Mouse (Mus musculus): ENCODE data around the gene Crispld2. TPM values are rescaled to one million over a fixed set of nuclear protein-coding genes. Genes with fewer than 3 reads are reported as not detected.

Crispld2 gene
- polyA plus RNA-seq, 1 experiment from 2014 or later = 3.2 TPM

DNA sequence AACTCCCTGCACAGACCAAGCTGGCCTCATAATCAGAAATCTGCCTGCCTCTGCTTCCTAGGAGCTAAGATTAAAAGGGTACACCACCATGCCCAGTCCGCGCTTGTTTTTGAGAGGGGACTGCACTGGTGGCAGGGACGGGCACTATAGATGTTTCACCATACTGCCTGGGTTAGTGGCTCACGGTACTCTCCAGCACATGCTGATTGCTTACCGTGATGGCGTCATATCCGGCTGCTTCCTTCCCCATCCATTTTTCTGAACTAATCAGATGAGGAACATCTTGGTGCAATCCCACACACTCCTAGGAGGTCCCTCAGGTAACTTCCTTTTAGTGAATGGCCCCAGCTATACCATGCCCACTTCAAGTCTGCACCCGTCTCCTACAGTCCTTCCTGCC is 52.7 kb downstream of the Crispld2 start:
- no peak overlapping the region for H3K4me2 ChIP-seq (ENCODE audit: low read depth, low read length)
- no peak for ATAC-seq (ENCODE audit: low read depth)
- no peaks in the 10 kb centered on the region for H3K36me3 ChIP-seq (ENCODE audit: control insufficient read depth, insufficient read depth)
- no peak overlapping the region for H3K27ac ChIP-seq (ENCODE audit: low read length)
- H3K9me3 ChIP-seq (replicated peaks; ENCODE audit: control insufficient read depth, low read length) = no peaks in the 10 kb centered on the region
- H3K9ac ChIP-seq (ENCODE audit: low read depth, low read length) = no peak overlapping the region
- WGBS (ENCODE audit: insufficient replicate concordance) = 61% methylated on average over 8 of the region's 8 CpGs
- no peak overlapping the region for H3K4me3 ChIP-seq (ENCODE audit: low read depth, low read length)
- no peaks in the 10 kb centered on the region for H3K27me3 ChIP-seq (ENCODE audit: control insufficient read depth, insufficient read depth, low read depth, low read length)
- H3K4me1 ChIP-seq (ENCODE audit: control insufficient read depth, low read depth, low read length) = peaks cover 7% of the 10 kb centered on the region; the same call in 1 of the 2 replicates

GRCm38 (mm10) chr8:120045471-120045870 is 53.2 kb downstream of the Crispld2 start:
- Histone ChIP-seq H3K27ac (ENCODE audit: low read length) (no peak overlapping the region), H3K9ac (ENCODE audit: low read depth, low read length) (no peak overlapping the region), H3K9me3 (replicated peaks; ENCODE audit: control insufficient read depth, low read length) (no peaks in the 10 kb centered on the region), H3K4me2 (ENCODE audit: low read depth, low read length) (no peak overlapping the region), H3K4me3 (ENCODE audit: low read depth, low read length) (no peak overlapping the region), H3K36me3 (ENCODE audit: control insufficient read depth, insufficient read depth) (no peaks in the 10 kb centered on the region), H3K4me1 (ENCODE audit: control insufficient read depth, low read depth, low read length) (peaks cover 6% of the 10 kb centered on the region), H3K27me3 (ENCODE audit: control insufficient read depth, insufficient read depth, low read depth, low read length) (no peaks in the 10 kb centered on the region)
- 39% methylated on average over 5 of the region's 5 CpGs for WGBS (ENCODE audit: insufficient replicate concordance)
- ATAC-seq (ENCODE audit: low read depth) = no peak

DNA sequence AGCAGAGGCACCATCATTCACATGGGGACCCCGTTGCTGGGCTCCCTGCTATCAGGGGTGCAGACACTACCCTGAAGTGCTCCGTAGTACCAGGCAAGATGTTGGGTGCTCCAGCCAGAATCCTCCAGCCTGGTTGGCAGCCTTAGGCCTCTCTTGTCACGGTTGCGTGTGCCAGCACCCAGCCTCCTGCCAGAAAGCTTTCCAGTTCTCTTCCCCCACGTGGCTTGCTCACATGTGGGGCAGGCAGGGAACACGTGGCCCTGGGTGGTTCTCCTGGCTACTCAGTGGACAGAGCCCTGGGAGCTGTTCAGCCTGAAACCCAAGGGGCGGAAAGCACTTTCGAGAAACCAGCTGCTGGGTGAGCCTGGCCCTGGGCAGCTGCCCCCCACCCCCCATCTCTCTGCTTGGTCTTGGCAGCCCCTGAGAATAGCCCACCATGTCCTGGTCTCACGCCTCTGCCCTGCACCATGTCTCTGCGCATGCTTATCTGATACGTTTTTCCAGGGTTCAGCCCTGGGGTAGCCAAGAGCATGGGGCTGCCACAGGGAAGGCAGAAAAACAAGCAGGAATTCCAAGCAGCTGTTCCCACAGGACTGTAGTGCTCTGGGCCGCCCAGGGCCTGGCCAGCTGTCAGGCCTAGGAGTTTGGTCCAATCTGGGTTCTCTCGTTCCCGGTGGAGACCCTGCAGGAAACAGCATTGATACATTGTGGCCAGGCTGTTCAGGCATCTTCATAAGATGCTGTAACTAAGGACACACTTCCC is 54.2 kb downstream of the Crispld2 start:
- no peak for ATAC-seq (ENCODE audit: low read depth)
- Histone ChIP-seq H3K27ac (ENCODE audit: low read length) (no peak overlapping the region), H3K9ac (ENCODE audit: low read depth, low read length) (no peak overlapping the region), H3K27me3 (ENCODE audit: control insufficient read depth, insufficient read depth, low read depth, low read length) (no peaks in the 10 kb centered on the region), H3K36me3 (ENCODE audit: control insufficient read depth, insufficient read depth) (no peaks in the 10 kb centered on the region), H3K4me3 (ENCODE audit: low read depth, low read length) (no peak overlapping the region), H3K4me1 (ENCODE audit: control insufficient read depth, low read depth, low read length) (peaks cover 3% of the 10 kb centered on the region), H3K9me3 (replicated peaks; ENCODE audit: control insufficient read depth, low read length) (no peaks in the 10 kb centered on the region), H3K4me2 (ENCODE audit: low read depth, low read length) (no peak overlapping the region)
- WGBS (ENCODE audit: insufficient replicate concordance) = 69% methylated on average over 14 of the region's 14 CpGs

GRCm38 (mm10) chr8:120049949-120050348 is 57.7 kb downstream of the Crispld2 start:
- Histone ChIP-seq H3K27ac (ENCODE audit: low read length) (no peak overlapping the region), H3K27me3 (ENCODE audit: control insufficient read depth, insufficient read depth, low read depth, low read length) (no peaks in the 10 kb centered on the region), H3K36me3 (ENCODE audit: control insufficient read depth, insufficient read depth) (no peaks in the 10 kb centered on the region), H3K4me1 (ENCODE audit: control insufficient read depth, low read depth, low read length) (no peaks in the 10 kb centered on the region; the same call in 1 of the 2 replicates), H3K9me3 (replicated peaks; ENCODE audit: control insufficient read depth, low read length) (no peaks in the 10 kb centered on the region), H3K9ac (ENCODE audit: low read depth, low read length) (no peak overlapping the region), H3K4me2 (ENCODE audit: low read depth, low read length) (no peak overlapping the region), H3K4me3 (ENCODE audit: low read depth, low read length) (no peak overlapping the region)
- ATAC-seq (ENCODE audit: low read depth) = peak; percentile 32; the same call in 1 of the 2 replicates
- WGBS (ENCODE audit: insufficient replicate concordance) = 14% methylated on average over 13 of the region's 13 CpGs

DNA sequence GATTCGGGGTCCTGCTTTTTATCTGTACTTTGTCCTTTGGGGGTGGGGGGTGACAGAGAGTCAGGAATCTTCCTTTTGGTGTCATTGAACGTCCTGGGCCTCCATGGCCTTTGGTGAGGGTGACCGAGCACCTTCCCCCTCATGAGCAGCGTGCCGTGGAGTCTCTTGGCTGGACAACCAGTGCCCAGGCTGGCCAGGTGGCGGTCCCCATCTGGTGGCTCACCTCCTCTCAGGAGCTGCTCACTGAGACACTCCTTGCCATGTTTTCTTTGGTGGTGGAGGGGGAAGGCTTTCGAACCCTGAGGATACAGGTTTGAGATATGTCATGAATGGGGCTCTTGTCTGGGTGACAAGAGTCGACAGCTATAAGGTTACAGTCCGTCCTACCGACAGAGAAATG is 58.1 kb downstream of the Crispld2 start:
- Histone ChIP-seq H3K27me3 (ENCODE audit: control insufficient read depth, insufficient read depth, low read depth, low read length) (no peaks in the 10 kb centered on the region), H3K9me3 (replicated peaks; ENCODE audit: control insufficient read depth, low read length) (no peaks in the 10 kb centered on the region)
- WGBS (ENCODE audit: insufficient replicate concordance) = 30% methylated on average over 10 of the region's 10 CpGs

DNA sequence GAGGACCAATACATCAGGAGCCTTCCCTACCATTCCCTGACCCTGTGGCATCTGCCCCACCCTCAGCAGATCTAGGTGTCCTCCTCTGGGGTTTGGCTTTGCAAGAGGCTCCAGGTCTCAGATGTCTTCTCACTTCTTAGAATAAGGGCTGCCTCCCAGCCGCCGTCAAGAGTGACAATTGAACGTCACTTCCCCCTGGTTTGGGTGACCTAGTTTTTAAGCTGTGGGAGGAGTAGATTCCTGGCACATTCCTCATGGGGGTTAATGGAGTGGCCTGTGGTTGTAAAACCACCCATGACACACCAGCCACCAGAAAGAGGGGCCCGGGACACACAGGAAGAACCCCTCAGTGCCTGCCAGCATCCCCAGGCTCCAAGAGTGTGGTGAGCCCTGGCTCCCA is 58.8 kb downstream of the Crispld2 start:
- H3K4me1 ChIP-seq (ENCODE audit: control insufficient read depth, low read depth, low read length) = no peaks in the 10 kb centered on the region; the same call in 1 of the 2 replicates
- H3K27ac ChIP-seq (ENCODE audit: low read length) = no peak overlapping the region
- WGBS (ENCODE audit: insufficient replicate concordance) = 10% methylated on average over 4 of the region's 4 CpGs
- H3K9me3 ChIP-seq (replicated peaks; ENCODE audit: control insufficient read depth, low read length) = no peaks in the 10 kb centered on the region
- no peaks in the 10 kb centered on the region for H3K27me3 ChIP-seq (ENCODE audit: control insufficient read depth, insufficient read depth, low read depth, low read length)
- no peaks in the 10 kb centered on the region for H3K36me3 ChIP-seq (ENCODE audit: control insufficient read depth, insufficient read depth)
- ATAC-seq (ENCODE audit: low read depth) = no peak
- no peak overlapping the region for H3K4me3 ChIP-seq (ENCODE audit: low read depth, low read length)
- no peak overlapping the region for H3K4me2 ChIP-seq (ENCODE audit: low read depth, low read length)
- H3K9ac ChIP-seq (ENCODE audit: low read depth, low read length) = no peak overlapping the region

More for the DNA sequence above, 58.1 kb downstream of the Crispld2 start:
- H3K27ac ChIP-seq (ENCODE audit: low read length) = no peak overlapping the region
- no peak overlapping the region for H3K4me3 ChIP-seq (ENCODE audit: low read depth, low read length)
- no peak for ATAC-seq (ENCODE audit: low read depth)
- H3K4me2 ChIP-seq (ENCODE audit: low read depth, low read length) = no peak overlapping the region
- H3K36me3 ChIP-seq (ENCODE audit: control insufficient read depth, insufficient read depth) = no peaks in the 10 kb centered on the region
- no peaks in the 10 kb centered on the region; the same call in 1 of the 2 replicates for H3K4me1 ChIP-seq (ENCODE audit: control insufficient read depth, low read depth, low read length)
- no peak overlapping the region for H3K9ac ChIP-seq (ENCODE audit: low read depth, low read length)

- Histone ChIP-seq H3K4me2 (ENCODE audit: low read depth, low read length) (no peak overlapping the region), H3K27ac (ENCODE audit: low read length) (no peak overlapping the region), H3K9me3 (replicated peaks; ENCODE audit: control insufficient read depth, low read length) (no peaks in the 10 kb centered on the region), H3K4me1 (ENCODE audit: control insufficient read depth, low read depth, low read length) (no peaks in the 10 kb centered on the region; the same call in 1 of the 2 replicates), H3K4me3 (ENCODE audit: low read depth, low read length) (no peak overlapping the region), H3K36me3 (ENCODE audit: control insufficient read depth, insufficient read depth) (no peaks in the 10 kb centered on the region), H3K9ac (ENCODE audit: low read depth, low read length) (no peak overlapping the region), H3K27me3 (ENCODE audit: control insufficient read depth, insufficient read depth, low read depth, low read length) (no peaks in the 10 kb centered on the region)
- no peak for ATAC-seq (ENCODE audit: low read depth)
- WGBS (ENCODE audit: insufficient replicate concordance) = 68% methylated on average over 4 of the region's 4 CpGs
Observed at GRCm38 (mm10) chr8:120051908-120052307, 59.7 kb downstream of the Crispld2 start.

- H3K9me3 ChIP-seq (replicated peaks; ENCODE audit: control insufficient read depth, low read length) = no peaks in the 10 kb centered on the region
- H3K9ac ChIP-seq (ENCODE audit: low read depth, low read length) = no peak overlapping the region
- WGBS (ENCODE audit: insufficient replicate concordance) = 72% methylated on average over 8 of the region's 8 CpGs
- no peaks in the 10 kb centered on the region for H3K27me3 ChIP-seq (ENCODE audit: control insufficient read depth, insufficient read depth, low read depth, low read length)
- H3K27ac ChIP-seq (ENCODE audit: low read length) = no peak overlapping the region
- H3K36me3 ChIP-seq (ENCODE audit: control insufficient read depth, insufficient read depth) = no peaks in the 10 kb centered on the region
- no peak for ATAC-seq (ENCODE audit: low read depth)
- no peak overlapping the region for H3K4me2 ChIP-seq (ENCODE audit: low read depth, low read length)
- H3K4me3 ChIP-seq (ENCODE audit: low read depth, low read length) = no peak overlapping the region
- no peaks in the 10 kb centered on the region; the same call in 1 of the 2 replicates for H3K4me1 ChIP-seq (ENCODE audit: control insufficient read depth, low read depth, low read length)
Observed at GRCm38 (mm10) chr8:120052318-120052717, 60.1 kb downstream of the Crispld2 start.

DNA sequence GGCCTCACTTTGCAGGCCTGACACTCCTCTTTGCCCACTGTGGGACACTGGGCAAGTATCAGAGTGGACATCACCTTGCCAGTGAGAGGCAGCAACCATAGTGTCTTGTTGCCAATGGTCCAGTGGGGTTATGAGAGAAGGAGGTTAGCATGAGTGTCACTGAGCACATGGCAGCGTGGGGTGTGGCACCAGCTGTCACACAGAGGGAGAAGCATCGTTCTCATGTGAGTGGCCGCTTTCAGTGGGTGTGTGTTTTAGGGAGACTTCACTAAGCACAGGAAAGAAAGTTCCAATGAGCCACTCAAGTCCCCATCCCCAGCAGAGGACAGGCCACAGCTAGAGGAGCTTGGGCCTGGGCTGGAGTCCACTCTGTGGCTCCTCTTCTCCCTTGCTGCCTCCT is 62.6 kb downstream of the Crispld2 start:
- H3K4me3 ChIP-seq (ENCODE audit: low read depth, low read length) = no peak overlapping the region

More for the DNA sequence above, 62.6 kb downstream of the Crispld2 start:
- Histone ChIP-seq H3K9ac (ENCODE audit: low read depth, low read length) (no peak overlapping the region), H3K9me3 (replicated peaks; ENCODE audit: control insufficient read depth, low read length) (no peaks in the 10 kb centered on the region), H3K27ac (ENCODE audit: low read length) (no peak overlapping the region), H3K4me2 (ENCODE audit: low read depth, low read length) (no peak overlapping the region), H3K36me3 (ENCODE audit: control insufficient read depth, insufficient read depth) (no peaks in the 10 kb centered on the region), H3K27me3 (ENCODE audit: control insufficient read depth, insufficient read depth, low read depth, low read length) (no peaks in the 10 kb centered on the region), H3K4me1 (ENCODE audit: control insufficient read depth, low read depth, low read length) (no peaks in the 10 kb centered on the region; the same call in 1 of the 2 replicates)
- no peak for ATAC-seq (ENCODE audit: low read depth)
- 74% methylated on average over 3 of the region's 3 CpGs for WGBS (ENCODE audit: insufficient replicate concordance)

Measured in liver, embryonic 16.5 days (tissue).